Mouse (Mus musculus) E14TG2a.4 (cell line): ENCODE measurements at regions not wholly inside any gene's neighbourhood (a gene's known extent, or its start where the extent isn't known, plus 50 kb on each side); places are given as distances from the start of the nearest gene placed in this dataset.

ENCODE experiments used
- CTCF ChIP-seq: conservative IDR thresholded peaks from 2 replicates; pipeline ENCODE4 v1.5.1; 2014; ENCODE audit warnings: low read length
- POU5F1 ChIP-seq: IDR thresholded peaks from 2 replicates; pipeline ENCODE4 v1.6.1; 2014; ENCODE audit warnings: low read length, borderline replicate concordance

DNA sequence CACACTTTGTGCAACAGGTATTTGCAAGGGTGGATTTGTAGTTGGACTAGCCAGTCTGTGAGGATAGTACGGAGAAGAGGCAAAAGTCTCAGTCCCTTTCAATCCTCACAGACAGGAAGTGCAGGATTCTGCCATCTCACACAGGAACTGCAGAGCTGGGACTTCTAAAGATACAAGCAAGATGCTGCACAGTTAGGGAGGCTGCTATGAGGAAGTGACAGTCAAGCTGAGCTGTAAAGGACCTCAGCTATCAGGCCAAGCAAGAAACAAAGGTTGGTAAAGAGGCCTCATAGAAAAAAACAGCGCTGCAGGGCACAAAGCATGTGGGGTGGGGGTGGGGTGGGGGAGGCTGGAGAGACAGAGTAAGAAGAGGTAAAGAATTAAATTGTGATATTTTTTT lies 126.2 kb downstream of the H2al2a start:
- TF ChIP-seq CTCF: no peak
- TF ChIP-seq POU5F1: no peak
